Mouse (Mus musculus) liver, embryonic 12.5 days (tissue): Measurements from ENCODE around the gene Psmb7. TPM values are rescaled to one million over a fixed set of nuclear protein-coding genes. Genes with fewer than 3 reads are reported as not detected.
A peak's percentile ranks its signal among the peaks of the same experiment; 100 is the strongest.

Source experiments
- ATAC-seq: fragments of 200-750 bp; cut with Nextera tagmentation; 2 replicates; pipeline ENCODE4 v1.8.0; 2017; ENCODE audit warnings: moderate number of reproducible peaks, mild to moderate bottlenecking, moderate library complexity
- H3K27ac ChIP-seq: fragments of 300-500 bp; sonication (generic); 2 replicates; pipeline ENCODE4 v1.5.1; 2016; ENCODE audit warnings: mild to moderate bottlenecking
- H3K27me3 ChIP-seq: fragments of 300-500 bp; sonication (generic); replicated peaks from 2 replicates; pipeline ENCODE4 v1.6.1; 2016; ENCODE audit warnings: mild to moderate bottlenecking, moderate library complexity
- H3K36me3 ChIP-seq: fragments of 300-500 bp; sonication (generic); 2 replicates; pipeline ENCODE4 v1.6.1; 2016; ENCODE audit warnings: mild to moderate bottlenecking, moderate library complexity
- H3K4me1 ChIP-seq: fragments of 300-500 bp; sonication (generic); 2 replicates; pipeline ENCODE4 v1.6.1; 2016
- H3K4me2 ChIP-seq: fragments of 300-500 bp; sonication (generic); 2 replicates; pipeline ENCODE4 v1.6.1; 2016; ENCODE audit warnings: mild to moderate bottlenecking, moderate library complexity
- H3K4me3 ChIP-seq: fragments of 300-500 bp; sonication (generic); 2 replicates; pipeline ENCODE4 v1.5.1; 2016; ENCODE audit warnings: mild to moderate bottlenecking, moderate library complexity
- H3K9ac ChIP-seq: fragments of 300-500 bp; sonication (generic); 2 replicates; pipeline ENCODE4 v1.6.1; 2016; ENCODE audit warnings: mild to moderate bottlenecking, moderate library complexity
- H3K9me3 ChIP-seq: fragments of 300-500 bp; sonication (generic); replicated peaks from 2 replicates; pipeline ENCODE4 v1.6.1; 2016; ENCODE audit warnings: mild to moderate bottlenecking, moderate library complexity
- WGBS: fragments of 180-500 bp; shearing (Covaris S2); methylation state at CpG from one replicate; pipeline ENCODE4 v1.1.7; 2016; ENCODE audit not compliant: insufficient replicate concordance; 5-methylcytosine and 5-hydroxymethylcytosine counted together
- polyA plus RNA-seq: library from polyadenylated mRNA; unstranded; fragments of >200 nt; fragmentation: Nextera tagmentation; extraction: Ambion mirVana; gene quantifications from 2 replicates; pipeline ENCODE4 v1.2.1, GENCODE M21; 2016

Psmb7 gene
- polyA plus RNA-seq, 1 experiment from 2014 or later, result 195 TPM

- Histone ChIP-seq H3K4me1 (no peaks in the 10 kb centered on the region), H3K4me2 (no peak overlapping the region), H3K9me3 (no peaks in the 10 kb centered on the region), H3K9ac (no peak overlapping the region), H3K27ac (no peak overlapping the region), H3K4me3 (no peak overlapping the region), H3K27me3 (no peaks in the 10 kb centered on the region), H3K36me3 (peaks cover 29% of the 10 kb centered on the region)
- no peak for ATAC-seq
- WGBS, result 73% methylated on average over 19 of the region's 19 CpGs
Observed at GRCm38 (mm10) chr2:38554226-38554995, 89.5 kb downstream of the Psmb7 start.

- Histone ChIP-seq H3K4me2 (no peak overlapping the region), H3K9ac (no peak overlapping the region), H3K4me3 (no peak overlapping the region), H3K9me3 (no peaks in the 10 kb centered on the region), H3K27ac (no peak overlapping the region), H3K27me3 (0 out of 2 replicates have a peak, but pooled peaks cover 4% of the 10 kb centered on the region), H3K4me1 (peaks cover 1% of the 10 kb centered on the region; the same call in 1 of the 2 replicates), H3K36me3 (peaks cover 16% of the 10 kb centered on the region)
- no peak for ATAC-seq
- WGBS, result 83% methylated on average over 15 of the region's 15 CpGs
Observed at GRCm38 (mm10) chr2:38552004-38552443, 91.9 kb downstream of the Psmb7 start.

DNA sequence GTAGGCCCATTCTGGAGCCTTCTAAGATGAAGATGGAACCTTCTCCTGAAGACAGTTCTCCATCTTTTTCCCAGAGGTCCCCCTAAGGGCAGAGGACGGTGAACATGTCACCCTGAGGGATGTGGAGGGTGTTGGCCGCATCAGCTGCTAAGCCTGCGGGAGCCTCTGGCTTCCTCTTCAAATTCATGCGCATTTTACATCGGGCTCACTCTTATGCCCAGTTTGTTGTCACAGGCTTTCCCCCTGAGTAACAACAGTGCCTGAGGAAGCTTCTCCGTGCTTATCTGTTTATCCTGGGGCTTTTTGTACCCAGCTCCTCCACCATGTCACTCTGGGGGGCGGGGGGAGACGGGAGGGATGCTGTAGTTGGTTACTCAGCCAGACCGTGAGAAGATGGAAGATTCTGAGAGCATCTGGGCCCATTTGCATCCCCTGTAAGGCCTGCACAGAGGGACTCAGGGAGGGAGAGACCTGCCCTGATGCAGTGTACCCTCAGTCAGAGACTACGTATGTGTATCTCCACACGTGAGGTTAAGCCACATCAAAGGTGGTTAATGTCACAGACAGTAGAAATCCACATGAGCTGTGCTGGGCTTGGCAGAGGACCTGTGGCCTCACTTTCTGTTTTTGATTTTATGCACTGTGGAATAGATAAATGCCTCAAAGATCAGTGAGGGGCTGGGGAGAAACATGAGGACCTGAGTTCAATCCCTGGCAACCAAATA lies 95.9 kb downstream of the Psmb7 start:
- H3K9me3 ChIP-seq, result no peaks in the 10 kb centered on the region
- peaks cover 16% of the 10 kb centered on the region for H3K36me3 ChIP-seq
- 0 out of 2 replicates have a peak, but pooled peaks cover 4% of the 10 kb centered on the region for H3K27me3 ChIP-seq
- H3K4me2 ChIP-seq, result no peak overlapping the region
- 64% methylated on average over 11 of the region's 11 CpGs for WGBS
- no peak overlapping the region for H3K4me3 ChIP-seq
- H3K27ac ChIP-seq, result no peak overlapping the region
- ATAC-seq, result no peak
- no peak overlapping the region for H3K9ac ChIP-seq
- peaks cover 36% of the 10 kb centered on the region for H3K4me1 ChIP-seq

DNA sequence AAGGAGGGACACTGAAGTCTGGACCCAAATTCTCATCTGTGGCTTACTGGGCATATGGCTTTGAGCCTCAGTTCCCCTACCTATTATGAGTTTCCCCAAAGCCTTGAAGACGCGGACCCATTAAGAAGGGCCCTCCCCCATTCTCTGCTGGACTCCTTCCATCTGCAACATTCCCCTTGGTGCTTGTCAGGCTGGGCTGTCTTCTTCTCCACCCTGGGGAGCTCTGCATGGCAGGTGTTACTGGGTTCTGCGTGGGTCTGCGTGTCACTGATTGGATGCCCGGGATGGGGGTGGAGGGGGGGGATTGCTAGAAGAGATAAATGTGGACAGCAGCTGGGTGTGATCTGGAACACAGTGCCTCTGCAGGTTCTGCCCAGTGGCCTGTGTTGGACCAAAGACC lies 97.1 kb downstream of the Psmb7 start:
- H3K36me3 ChIP-seq, result peaks cover 13% of the 10 kb centered on the region
- 0 out of 2 replicates have a peak, but pooled peaks cover 4% of the 10 kb centered on the region for H3K27me3 ChIP-seq
- no peak overlapping the region for H3K9ac ChIP-seq
- no peak; the same call in 1 of the 2 replicates for ATAC-seq
- H3K27ac ChIP-seq, result no peak overlapping the region
- no peaks in the 10 kb centered on the region for H3K9me3 ChIP-seq
- 79% methylated on average over 5 of the region's 5 CpGs for WGBS
- no peak overlapping the region for H3K4me3 ChIP-seq
- peaks cover 48% of the 10 kb centered on the region for H3K4me1 ChIP-seq
- H3K4me2 ChIP-seq, result no peak overlapping the region

GRCm38 (mm10) chr2:38546222-38546621 lies 97.7 kb downstream of the Psmb7 start:
- H3K9ac ChIP-seq, result no peak overlapping the region
- H3K9me3 ChIP-seq, result no peaks in the 10 kb centered on the region
- peaks cover 53% of the 10 kb centered on the region for H3K4me1 ChIP-seq
- ATAC-seq, result no peak
- no peak overlapping the region for H3K27ac ChIP-seq
- no peak overlapping the region for H3K4me3 ChIP-seq
- 64% methylated on average over 6 of the region's 6 CpGs for WGBS
- 0 out of 2 replicates have a peak, but pooled peaks cover 4% of the 10 kb centered on the region for H3K27me3 ChIP-seq
- H3K36me3 ChIP-seq, result peaks cover 10% of the 10 kb centered on the region; the same call in 1 of the 2 replicates
- H3K4me2 ChIP-seq, result no peak overlapping the region

DNA sequence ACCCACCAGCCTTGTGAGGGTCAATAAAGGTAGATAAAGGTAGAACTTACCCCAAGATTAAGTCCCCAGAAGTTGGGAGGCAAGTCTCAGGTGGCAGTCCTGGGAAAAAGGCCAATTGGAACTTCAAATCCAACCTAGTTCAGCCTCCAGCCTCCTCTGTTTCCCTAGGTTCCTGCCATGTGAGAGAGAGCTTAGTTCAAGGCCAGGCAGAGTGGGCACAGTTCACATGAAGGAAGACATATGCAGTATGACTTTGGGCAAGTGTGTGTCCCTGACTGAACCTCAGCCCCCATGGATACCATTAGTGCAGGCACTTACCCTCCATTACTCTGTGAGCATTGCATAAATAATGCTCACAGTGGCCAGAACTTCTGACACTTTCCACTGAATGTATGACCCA lies 98.2 kb downstream of the Psmb7 start:
- no peak overlapping the region for H3K9ac ChIP-seq
- H3K9me3 ChIP-seq, result no peaks in the 10 kb centered on the region
- ATAC-seq, result no peak
- H3K4me1 ChIP-seq, result peaks cover 58% of the 10 kb centered on the region
- H3K27ac ChIP-seq, result no peak overlapping the region
- H3K4me2 ChIP-seq, result no peak overlapping the region
- H3K27me3 ChIP-seq, result 0 out of 2 replicates have a peak, but pooled peaks cover 8% of the 10 kb centered on the region
- H3K36me3 ChIP-seq, result 0 out of 2 replicates have a peak, but pooled peaks cover 5% of the 10 kb centered on the region
- no peak overlapping the region for H3K4me3 ChIP-seq

- ATAC-seq, result no peak
- no peak overlapping the region for H3K27ac ChIP-seq
- H3K4me2 ChIP-seq, result no peak overlapping the region
- H3K27me3 ChIP-seq, result 0 out of 2 replicates have a peak, but pooled peaks cover 11% of the 10 kb centered on the region
- H3K4me1 ChIP-seq, result peaks cover 64% of the 10 kb centered on the region
- H3K36me3 ChIP-seq, result no peaks in the 10 kb centered on the region
- no peak overlapping the region for H3K9ac ChIP-seq
- 72% methylated on average over 6 of the region's 6 CpGs for WGBS
- no peaks in the 10 kb centered on the region for H3K9me3 ChIP-seq
- H3K4me3 ChIP-seq, result no peak overlapping the region
Observed at GRCm38 (mm10) chr2:38544982-38545381, 98.9 kb downstream of the Psmb7 start.

DNA sequence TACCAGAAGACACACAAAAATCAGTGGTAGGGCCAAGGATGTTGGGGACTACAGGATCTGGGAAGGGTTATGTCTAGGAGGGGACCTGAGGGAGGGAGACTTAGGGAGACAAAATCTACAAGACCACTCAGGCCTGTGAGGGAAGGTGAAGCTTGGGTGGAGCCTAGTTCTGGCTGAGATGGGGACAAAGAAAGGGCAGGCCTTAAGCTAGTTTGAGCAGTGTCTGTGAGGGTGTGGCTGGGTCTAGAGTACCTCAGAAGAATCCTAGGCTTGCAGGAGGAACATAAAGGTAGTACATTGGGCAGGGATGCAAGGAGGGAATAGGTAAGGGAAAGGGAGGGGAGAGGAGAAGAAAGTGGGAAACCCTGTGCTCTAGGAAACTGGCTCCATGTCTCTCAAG lies 99.5 kb downstream of the Psmb7 start:
- Histone ChIP-seq H3K4me1 (peaks cover 70% of the 10 kb centered on the region), H3K27ac (no peak overlapping the region)
- no peak for ATAC-seq

DNA sequence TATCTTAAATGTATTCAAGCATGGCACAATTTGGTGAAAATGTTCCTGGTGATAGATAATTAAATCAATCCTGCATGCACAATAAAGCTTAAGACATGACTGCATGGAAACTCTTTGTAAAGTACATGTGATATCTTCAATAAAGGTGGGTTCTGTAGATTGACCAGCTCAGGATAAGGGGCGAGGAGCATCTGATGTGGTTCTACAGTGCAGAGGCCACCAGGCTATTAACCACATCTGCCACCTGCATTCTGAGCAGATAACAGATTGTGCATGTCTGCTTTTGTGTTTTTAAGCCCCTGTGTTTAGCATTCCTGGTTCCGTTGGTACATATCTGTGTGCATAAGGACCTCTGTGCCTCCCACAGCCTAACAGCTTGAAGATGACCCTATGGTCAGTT lies 100.7 kb downstream of the Psmb7 start:
- Histone ChIP-seq H3K9ac (no peak overlapping the region), H3K27me3 (0 out of 2 replicates have a peak, but pooled peaks cover 11% of the 10 kb centered on the region), H3K9me3 (no peaks in the 10 kb centered on the region), H3K4me2 (no peak overlapping the region), H3K27ac (no peak overlapping the region), H3K4me1 (peaks cover 75% of the 10 kb centered on the region), H3K36me3 (no peaks in the 10 kb centered on the region), H3K4me3 (no peak overlapping the region)
- no peak for ATAC-seq
- 52% methylated on average over 2 of the region's 2 CpGs for WGBS

More for the DNA sequence above, 99.5 kb downstream of the Psmb7 start:
- Histone ChIP-seq H3K27me3 (0 out of 2 replicates have a peak, but pooled peaks cover 11% of the 10 kb centered on the region), H3K9ac (no peak overlapping the region), H3K9me3 (no peaks in the 10 kb centered on the region), H3K4me3 (no peak overlapping the region), H3K4me2 (no peak overlapping the region), H3K36me3 (no peaks in the 10 kb centered on the region)

DNA sequence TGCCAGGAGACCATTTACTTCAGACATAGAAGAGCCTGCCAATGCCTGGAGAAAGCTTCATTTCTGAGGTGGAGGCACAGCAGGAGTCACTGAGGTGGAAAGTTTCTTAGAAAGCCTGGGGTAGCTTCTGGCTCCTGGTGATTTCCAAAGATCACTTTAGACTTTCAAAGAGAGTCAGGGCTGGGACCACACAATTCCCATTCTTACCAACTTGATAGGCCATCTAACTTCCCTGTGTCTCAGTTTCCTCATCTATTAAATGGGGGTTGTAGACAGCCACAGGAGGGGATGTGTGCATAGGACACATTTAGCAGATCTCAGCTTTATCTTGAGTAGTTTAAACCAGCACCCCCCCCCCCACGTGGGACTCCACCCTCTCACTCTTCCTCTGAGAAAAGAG lies 101.5 kb downstream of the Psmb7 start:
- no peak overlapping the region for H3K9ac ChIP-seq
- H3K4me1 ChIP-seq, result peaks cover 83% of the 10 kb centered on the region
- ATAC-seq, result no peak
- no peaks in the 10 kb centered on the region for H3K9me3 ChIP-seq
- H3K4me2 ChIP-seq, result no peak overlapping the region
- H3K27me3 ChIP-seq, result 0 out of 2 replicates have a peak, but pooled peaks cover 7% of the 10 kb centered on the region
- no peaks in the 10 kb centered on the region for H3K36me3 ChIP-seq
- 4% methylated on average over 1 of the region's 1 CpGs for WGBS
- no peak overlapping the region for H3K27ac ChIP-seq
- H3K4me3 ChIP-seq, result no peak overlapping the region

GRCm38 (mm10) chr2:38541570-38541969 lies 102.3 kb downstream of the Psmb7 start:
- no peak for ATAC-seq
- no peak overlapping the region for H3K4me2 ChIP-seq
- H3K27me3 ChIP-seq, result 0 out of 2 replicates have a peak, but pooled peaks cover 7% of the 10 kb centered on the region
- 0 out of 2 replicates have a peak overlapping the region, but pooled peaks have one; percentile 17 for H3K9ac ChIP-seq
- H3K36me3 ChIP-seq, result no peaks in the 10 kb centered on the region
- no peak overlapping the region for H3K27ac ChIP-seq
- no peak overlapping the region for H3K4me3 ChIP-seq
- H3K4me1 ChIP-seq, result peaks cover 86% of the 10 kb centered on the region
- H3K9me3 ChIP-seq, result no peaks in the 10 kb centered on the region
- 65% methylated on average over 1 of the region's 1 CpGs for WGBS

- Histone ChIP-seq H3K27ac (no peak overlapping the region), H3K27me3 (0 out of 2 replicates have a peak, but pooled peaks cover 7% of the 10 kb centered on the region), H3K4me1 (peaks cover 87% of the 10 kb centered on the region), H3K4me3 (no peak overlapping the region), H3K9me3 (no peaks in the 10 kb centered on the region), H3K36me3 (no peaks in the 10 kb centered on the region), H3K4me2 (no peak overlapping the region), H3K9ac (no peak overlapping the region)
- ATAC-seq, result no peak
- 50% methylated on average over 3 of the region's 3 CpGs for WGBS
Observed at GRCm38 (mm10) chr2:38541101-38541500, 102.8 kb downstream of the Psmb7 start.
